Mouse (Mus musculus): ENCODE measurements around the gene Zfp638. TPM values are rescaled to one million over a fixed set of nuclear protein-coding genes. Genes with fewer than 3 reads are reported as not detected.

The Zfp638 gene
- polyA plus RNA-seq, 1 experiment from 2014 or later = 116 TPM

GRCm38 (mm10) chr6:83863538-83863937 lies 3.4 kb upstream of the Zfp638 start:
- Histone ChIP-seq H3K27me3 (ENCODE audit: control insufficient read depth, insufficient read depth, low read length) (no peaks in the 10 kb centered on the region), H3K4me2 (ENCODE audit: low read depth, low read length) (no peak overlapping the region), H3K9me3 (replicated peaks; ENCODE audit: control insufficient read depth, low read length) (no peaks in the 10 kb centered on the region), H3K27ac (replicated peaks; ENCODE audit: low read depth, low read length) (no peak overlapping the region), H3K4me1 (ENCODE audit: control insufficient read depth, insufficient read depth, low read length) (no peaks in the 10 kb centered on the region), H3K9ac (replicated peaks; ENCODE audit: low read length) (no peak overlapping the region), H3K4me3 (ENCODE audit: low read depth, low read length) (no peak overlapping the region), H3K36me3 (replicated peaks; ENCODE audit: control insufficient read depth, insufficient read depth, low read depth, low read length) (no peaks in the 10 kb centered on the region)
- ATAC-seq (replicated peaks; ENCODE audit: insufficient number of reproducible peaks, low FRiP score, low TSS enrichment, low read depth) = no peak
- WGBS = 68% methylated on average over 4 of the region's 4 CpGs
- DNase-seq (ENCODE audit: low spot score) = no peak

GRCm38 (mm10) chr6:83866423-83866822 lies 486 bp upstream of the Zfp638 start:
- ATAC-seq (replicated peaks; ENCODE audit: insufficient number of reproducible peaks, low FRiP score, low TSS enrichment, low read depth) = no peak
- Histone ChIP-seq H3K4me3 (ENCODE audit: low read depth, low read length) (no peak overlapping the region), H3K27ac (replicated peaks; ENCODE audit: low read depth, low read length) (no peak overlapping the region), H3K36me3 (replicated peaks; ENCODE audit: control insufficient read depth, insufficient read depth, low read depth, low read length) (no peaks in the 10 kb centered on the region), H3K4me2 (ENCODE audit: low read depth, low read length) (no peak overlapping the region), H3K9me3 (replicated peaks; ENCODE audit: control insufficient read depth, low read length) (no peaks in the 10 kb centered on the region), H3K9ac (replicated peaks; ENCODE audit: low read length) (no peak overlapping the region), H3K4me1 (ENCODE audit: control insufficient read depth, insufficient read depth, low read length) (no peaks in the 10 kb centered on the region), H3K27me3 (ENCODE audit: control insufficient read depth, insufficient read depth, low read length) (0 out of 2 replicates have a peak, but pooled peaks cover 3% of the 10 kb centered on the region)
- DNase-seq (ENCODE audit: low spot score) = peak; percentile 6
- WGBS = 34% methylated on average over 4 of the region's 4 CpGs

- ATAC-seq (replicated peaks; ENCODE audit: insufficient number of reproducible peaks, low FRiP score, low TSS enrichment, low read depth) (0 out of 2 replicates have a peak, but pooled peaks have one; percentile 42), DNase-seq (ENCODE audit: low spot score) (peak; percentile 24)
- H3K9ac ChIP-seq (replicated peaks; ENCODE audit: low read length) = peak overlapping the region; percentile 47
- H3K36me3 ChIP-seq (replicated peaks; ENCODE audit: control insufficient read depth, insufficient read depth, low read depth, low read length) = no peaks in the 10 kb centered on the region
- H3K27ac ChIP-seq (replicated peaks; ENCODE audit: low read depth, low read length) = no peak overlapping the region
- 0 out of 2 replicates have a peak, but pooled peaks cover 3% of the 10 kb centered on the region for H3K27me3 ChIP-seq (ENCODE audit: control insufficient read depth, insufficient read depth, low read length)
- WGBS = 3% methylated on average over 19 of the region's 19 CpGs
- H3K4me3 ChIP-seq (ENCODE audit: low read depth, low read length) = peak overlapping the region; percentile 60
- no peaks in the 10 kb centered on the region for H3K4me1 ChIP-seq (ENCODE audit: control insufficient read depth, insufficient read depth, low read length)
- H3K9me3 ChIP-seq (replicated peaks; ENCODE audit: control insufficient read depth, low read length) = no peaks in the 10 kb centered on the region
- H3K4me2 ChIP-seq (ENCODE audit: low read depth, low read length) = peak overlapping the region; percentile 94
Measured at GRCm38 (mm10) chr6:83867598-83868585, 983 bp downstream of the Zfp638 start.

- H3K4me2 ChIP-seq (ENCODE audit: low read depth, low read length) = no peak overlapping the region
- H3K9me3 ChIP-seq (replicated peaks; ENCODE audit: control insufficient read depth, low read length) = no peaks in the 10 kb centered on the region
- no peak overlapping the region for H3K9ac ChIP-seq (replicated peaks; ENCODE audit: low read length)
- WGBS = 3% methylated on average over 4 of the region's 4 CpGs
- H3K36me3 ChIP-seq (replicated peaks; ENCODE audit: control insufficient read depth, insufficient read depth, low read depth, low read length) = no peaks in the 10 kb centered on the region
- DNase-seq (ENCODE audit: low spot score) = peak; percentile 80
- no peaks in the 10 kb centered on the region for H3K4me1 ChIP-seq (ENCODE audit: control insufficient read depth, insufficient read depth, low read length)
- no peaks in the 10 kb centered on the region for H3K27me3 ChIP-seq (ENCODE audit: control insufficient read depth, insufficient read depth, low read length)
- ATAC-seq (replicated peaks; ENCODE audit: insufficient number of reproducible peaks, low FRiP score, low TSS enrichment, low read depth) = no peak
- no peak overlapping the region for H3K4me3 ChIP-seq (ENCODE audit: low read depth, low read length)
- no peak overlapping the region for H3K27ac ChIP-seq (replicated peaks; ENCODE audit: low read depth, low read length)
Measured at GRCm38 (mm10) chr6:83879815-83880214, 12.9 kb downstream of the Zfp638 start.

GRCm38 (mm10) chr6:83886789-83887188 lies 19.9 kb downstream of the Zfp638 start:
- no peaks in the 10 kb centered on the region for H3K9me3 ChIP-seq (replicated peaks; ENCODE audit: control insufficient read depth, low read length)
- 86% methylated on average over 3 of the region's 3 CpGs for WGBS
- ATAC-seq (replicated peaks; ENCODE audit: insufficient number of reproducible peaks, low FRiP score, low TSS enrichment, low read depth) = no peak
- H3K4me3 ChIP-seq (ENCODE audit: low read depth, low read length) = no peak overlapping the region
- H3K9ac ChIP-seq (replicated peaks; ENCODE audit: low read length) = no peak overlapping the region
- DNase-seq (ENCODE audit: low spot score) = no peak
- H3K27ac ChIP-seq (replicated peaks; ENCODE audit: low read depth, low read length) = no peak overlapping the region
- no peaks in the 10 kb centered on the region for H3K4me1 ChIP-seq (ENCODE audit: control insufficient read depth, insufficient read depth, low read length)
- H3K4me2 ChIP-seq (ENCODE audit: low read depth, low read length) = no peak overlapping the region
- no peaks in the 10 kb centered on the region for H3K36me3 ChIP-seq (replicated peaks; ENCODE audit: control insufficient read depth, insufficient read depth, low read depth, low read length)
- no peaks in the 10 kb centered on the region for H3K27me3 ChIP-seq (ENCODE audit: control insufficient read depth, insufficient read depth, low read length)

- no peak overlapping the region for H3K4me3 ChIP-seq (ENCODE audit: low read depth, low read length)
- no peaks in the 10 kb centered on the region for H3K36me3 ChIP-seq (replicated peaks; ENCODE audit: control insufficient read depth, insufficient read depth, low read depth, low read length)
- no peaks in the 10 kb centered on the region for H3K4me1 ChIP-seq (ENCODE audit: control insufficient read depth, insufficient read depth, low read length)
- WGBS = 65% methylated on average over 1 of the region's 1 CpGs
- no peaks in the 10 kb centered on the region for H3K9me3 ChIP-seq (replicated peaks; ENCODE audit: control insufficient read depth, low read length)
- H3K27ac ChIP-seq (replicated peaks; ENCODE audit: low read depth, low read length) = no peak overlapping the region
- ATAC-seq (replicated peaks; ENCODE audit: insufficient number of reproducible peaks, low FRiP score, low TSS enrichment, low read depth) (no peak), DNase-seq (ENCODE audit: low spot score) (no peak)
- no peak overlapping the region for H3K9ac ChIP-seq (replicated peaks; ENCODE audit: low read length)
- H3K4me2 ChIP-seq (ENCODE audit: low read depth, low read length) = no peak overlapping the region
- no peaks in the 10 kb centered on the region for H3K27me3 ChIP-seq (ENCODE audit: control insufficient read depth, insufficient read depth, low read length)
Measured at GRCm38 (mm10) chr6:83888802-83889201, 21.9 kb downstream of the Zfp638 start.

GRCm38 (mm10) chr6:83890281-83891015 lies 23.5 kb downstream of the Zfp638 start:
- no peaks in the 10 kb centered on the region for H3K36me3 ChIP-seq (replicated peaks; ENCODE audit: control insufficient read depth, insufficient read depth, low read depth, low read length)
- H3K9me3 ChIP-seq (replicated peaks; ENCODE audit: control insufficient read depth, low read length) = no peaks in the 10 kb centered on the region
- H3K9ac ChIP-seq (replicated peaks; ENCODE audit: low read length) = no peak overlapping the region
- no peaks in the 10 kb centered on the region for H3K4me1 ChIP-seq (ENCODE audit: control insufficient read depth, insufficient read depth, low read length)
- H3K27ac ChIP-seq (replicated peaks; ENCODE audit: low read depth, low read length) = no peak overlapping the region
- no peak overlapping the region for H3K4me3 ChIP-seq (ENCODE audit: low read depth, low read length)
- H3K4me2 ChIP-seq (ENCODE audit: low read depth, low read length) = no peak overlapping the region
- no peak for DNase-seq (ENCODE audit: low spot score)
- 19% methylated on average over 2 of the region's 2 CpGs for WGBS
- no peak for ATAC-seq (replicated peaks; ENCODE audit: insufficient number of reproducible peaks, low FRiP score, low TSS enrichment, low read depth)
- no peaks in the 10 kb centered on the region for H3K27me3 ChIP-seq (ENCODE audit: control insufficient read depth, insufficient read depth, low read length)

- Histone ChIP-seq H3K4me2 (ENCODE audit: low read depth, low read length) (no peak overlapping the region), H3K27ac (replicated peaks; ENCODE audit: low read depth, low read length) (no peak overlapping the region), H3K36me3 (replicated peaks; ENCODE audit: control insufficient read depth, insufficient read depth, low read depth, low read length) (no peaks in the 10 kb centered on the region), H3K9me3 (replicated peaks; ENCODE audit: control insufficient read depth, low read length) (no peaks in the 10 kb centered on the region), H3K4me1 (ENCODE audit: control insufficient read depth, insufficient read depth, low read length) (no peaks in the 10 kb centered on the region), H3K4me3 (ENCODE audit: low read depth, low read length) (no peak overlapping the region), H3K27me3 (ENCODE audit: control insufficient read depth, insufficient read depth, low read length) (no peaks in the 10 kb centered on the region), H3K9ac (replicated peaks; ENCODE audit: low read length) (no peak overlapping the region)
- ATAC-seq (replicated peaks; ENCODE audit: insufficient number of reproducible peaks, low FRiP score, low TSS enrichment, low read depth) (no peak), DNase-seq (ENCODE audit: low spot score) (no peak)
- 86% methylated on average over 5 of the region's 5 CpGs for WGBS
Measured at GRCm38 (mm10) chr6:83891251-83891650, 24.3 kb downstream of the Zfp638 start.

All from embryonic facial prominence, embryonic 11.5 days (tissue).